Mouse (Mus musculus) bone marrow macrophage, adult 2 months (primary cell): Measurements from ENCODE around the gene Prex1.

ENCODE experiments used
- CTCF ChIP-seq: IDR thresholded peaks from 2 replicates; pipeline ENCODE4 v1.5.1; 2012; ENCODE audit warnings: low read depth, mild to moderate bottlenecking, low read length, moderate library complexity
- POLR2A ChIP-seq: IDR thresholded peaks from 2 replicates; pipeline ENCODE4 v1.6.1; 2012; ENCODE audit warnings: mild to moderate bottlenecking, low read depth, low read length, borderline replicate concordance

GRCm38 (mm10) chr2:166743504-166743903, 29.9 kb upstream of the Prex1 start:
- TF ChIP-seq POLR2A, result no peak
- no peak for TF ChIP-seq CTCF
